Mouse (Mus musculus) heart, embryonic 13.5 days (tissue): ENCODE measurements around the gene Mlxipl. TPM values are rescaled to one million over a fixed set of nuclear protein-coding genes. Genes with fewer than 3 reads are reported as not detected.
A peak's percentile ranks its signal among the peaks of the same experiment; 100 is the strongest.
"Not testable (repeated sequence)": the region's sequence is repeated elsewhere in the genome, so short reads cannot be mapped to it uniquely, and the experiment has no call there.

Experiments
- ATAC-seq: fragments of 200-750 bp; cut with Nextera tagmentation; 2 replicates; pipeline ENCODE4 v1.8.0; 2017; ENCODE audit warnings: moderate TSS enrichment; ENCODE audit not compliant: insufficient number of reproducible peaks, low FRiP score, low TSS enrichment; ENCODE audit errors: extremely low read depth
- H3K27ac ChIP-seq: fragments of 300-500 bp; sonication (generic); replicated peaks from 2 replicates; pipeline ENCODE4 v1.5.1; 2015; ENCODE audit warnings: moderate library complexity, mild to moderate bottlenecking, inconsistent platforms
- H3K27me3 ChIP-seq: fragments of 300-500 bp; sonication (generic); replicated peaks from 2 replicates; pipeline ENCODE4 v1.6.1; 2015; ENCODE audit warnings: mild to moderate bottlenecking, inconsistent platforms
- H3K36me3 ChIP-seq: fragments of 300-500 bp; sonication (generic); 2 replicates; pipeline ENCODE4 v1.6.1; 2015; ENCODE audit warnings: mild to moderate bottlenecking, inconsistent platforms
- H3K4me1 ChIP-seq: fragments of 300-500 bp; sonication (generic); 2 replicates; pipeline ENCODE4 v1.6.1; 2015; ENCODE audit warnings: inconsistent platforms
- H3K4me2 ChIP-seq: fragments of 300-500 bp; sonication (generic); 2 replicates; pipeline ENCODE4 v1.6.1; 2015; ENCODE audit warnings: inconsistent platforms, mild to moderate bottlenecking, moderate library complexity
- H3K4me3 ChIP-seq: fragments of 300-500 bp; sonication (generic); 2 replicates; pipeline ENCODE4 v1.5.1; 2015; ENCODE audit warnings: moderate library complexity, mild to moderate bottlenecking, inconsistent platforms
- H3K9ac ChIP-seq: fragments of 300-500 bp; sonication (generic); 2 replicates; pipeline ENCODE4 v1.6.1; 2015; ENCODE audit warnings: inconsistent platforms, mild to moderate bottlenecking, moderate library complexity
- H3K9me3 ChIP-seq: fragments of 300-500 bp; sonication (generic); 2 replicates; pipeline ENCODE4 v1.6.1; 2016; ENCODE audit warnings: inconsistent platforms
- WGBS: fragments of 180-500 bp; shearing (Covaris S2); methylation state at CpG from one replicate; pipeline ENCODE4 v1.1.7; 2015; ENCODE audit warnings: mixed read lengths; 5-methylcytosine and 5-hydroxymethylcytosine counted together
- polyA plus RNA-seq: library from polyadenylated mRNA; unstranded; fragments of >200 nt; fragmentation: Nextera tagmentation; extraction: Ambion mirVana; gene quantifications from 2 replicates; pipeline ENCODE4 v1.2.1, GENCODE M21; 2015

The Mlxipl gene
- polyA plus RNA-seq, result 1.2 and 1.3 TPM in 2 replicates

- no peaks in the 10 kb centered on the region for H3K36me3 ChIP-seq
- H3K27me3 ChIP-seq, result peaks cover 96% of the 10 kb centered on the region
- peak within 1 kb of the TSS; percentile 55 for H3K4me2 ChIP-seq
- H3K9ac ChIP-seq, result peak within 1 kb of the TSS; percentile 47
- 3% methylated on average over 39 of the region's 39 CpGs for WGBS
- no peaks in the 10 kb centered on the region for H3K9me3 ChIP-seq
- no peak within 1 kb of the TSS for H3K27ac ChIP-seq
- no peaks in the 10 kb centered on the region for H3K4me1 ChIP-seq
- ATAC-seq, result no peak
- H3K4me3 ChIP-seq, result peak within 1 kb of the TSS; percentile 32
Observed at GRCm38 (mm10) chr5:135089653-135090052, at the start of gene Mlxipl. Gene Mlxipl (plus strand): TSS chr5:135089890.

GRCm38 (mm10) chr5:135040059-135040458 is 49.6 kb upstream of the Mlxipl start:
- Histone ChIP-seq H3K36me3 (peaks cover 65% of the 10 kb centered on the region), H3K4me3 (no peak overlapping the region), H3K9me3 (no peaks in the 10 kb centered on the region), H3K9ac (peak overlapping the region; percentile 41), H3K27me3 (no peaks in the 10 kb centered on the region), H3K27ac (peak overlapping the region; percentile 48), H3K4me2 (no peak overlapping the region), H3K4me1 (peaks cover 24% of the 10 kb centered on the region)
- ATAC-seq, result no peak
- WGBS, result 32% methylated on average over 6 of the region's 6 CpGs

DNA sequence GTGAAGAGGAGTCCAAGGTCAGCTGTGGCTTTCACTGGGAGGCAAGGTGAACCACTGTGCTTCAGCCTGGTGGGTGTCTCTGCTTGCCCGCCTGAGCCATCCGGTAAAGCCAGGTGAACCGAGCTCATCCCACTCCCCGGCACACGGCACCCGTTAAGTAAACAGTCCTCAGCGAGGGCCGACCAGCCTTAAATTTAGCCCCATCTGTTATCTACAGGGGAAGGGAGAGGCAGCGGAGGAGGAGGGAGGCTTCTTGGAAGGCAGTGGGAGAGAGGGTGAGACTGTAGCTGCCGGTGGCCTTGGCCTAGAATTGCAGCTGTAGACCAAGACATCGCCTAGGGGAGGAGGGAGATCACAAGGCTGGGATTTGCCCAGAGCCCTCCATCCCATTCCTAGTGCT is 48.9 kb upstream of the Mlxipl start:
- Histone ChIP-seq H3K36me3 (peaks cover 72% of the 10 kb centered on the region), H3K27me3 (no peaks in the 10 kb centered on the region), H3K4me2 (no peak overlapping the region), H3K4me1 (peaks cover 18% of the 10 kb centered on the region), H3K9me3 (no peaks in the 10 kb centered on the region), H3K27ac (peak overlapping the region; percentile 48; the same call in 1 of the 2 replicates), H3K4me3 (no peak overlapping the region), H3K9ac (peak overlapping the region; percentile 41)
- ATAC-seq, result no peak
- 43% methylated on average over 11 of the region's 11 CpGs for WGBS

- H3K4me1 ChIP-seq, result peaks cover 17% of the 10 kb centered on the region
- 49% methylated on average over 21 of the region's 21 CpGs for WGBS
- H3K27ac ChIP-seq, result no peak overlapping the region
- H3K9ac ChIP-seq, result no peak overlapping the region
- no peaks in the 10 kb centered on the region for H3K27me3 ChIP-seq
- H3K4me3 ChIP-seq, result no peak overlapping the region
- ATAC-seq, result no peak; the same call in 1 of the 2 replicates
- peaks cover 78% of the 10 kb centered on the region for H3K36me3 ChIP-seq
- H3K4me2 ChIP-seq, result peak overlapping the region; percentile 29; the same call in 1 of the 2 replicates
- H3K9me3 ChIP-seq, result no peaks in the 10 kb centered on the region
Observed at GRCm38 (mm10) chr5:135042105-135042788, 47.4 kb upstream of the Mlxipl start.

- Histone ChIP-seq H3K9me3 (no peaks in the 10 kb centered on the region), H3K36me3 (peaks cover 80% of the 10 kb centered on the region), H3K9ac (no peak overlapping the region), H3K4me2 (no peak overlapping the region), H3K27me3 (no peaks in the 10 kb centered on the region), H3K27ac (no peak overlapping the region), H3K4me1 (peaks cover 15% of the 10 kb centered on the region), H3K4me3 (no peak overlapping the region)
- WGBS, result 88% methylated on average over 3 of the region's 3 CpGs
- no peak for ATAC-seq
Observed at GRCm38 (mm10) chr5:135044575-135044974, 45.1 kb upstream of the Mlxipl start.

DNA sequence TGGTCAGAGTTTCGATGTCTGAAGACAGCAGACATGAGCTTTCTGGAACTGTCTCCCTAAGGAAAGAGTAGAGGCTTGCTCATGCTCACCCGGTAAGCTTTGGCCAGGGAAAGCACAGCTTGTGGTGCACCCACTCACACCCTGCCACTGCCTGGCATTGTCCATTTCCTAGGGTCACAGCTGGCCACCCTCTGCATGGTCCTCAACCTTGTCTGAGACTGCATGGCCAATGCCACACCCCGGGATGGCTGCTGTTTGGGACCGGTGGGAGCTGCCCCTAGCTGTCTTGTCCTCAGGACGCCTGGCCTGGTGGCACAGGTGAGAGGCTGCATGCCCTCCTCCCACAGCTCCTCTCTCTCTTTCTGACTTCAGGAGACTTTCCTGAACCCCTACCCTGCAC is 41.2 kb upstream of the Mlxipl start:
- Histone ChIP-seq H3K4me1 (no peaks in the 10 kb centered on the region), H3K27ac (no peak overlapping the region), H3K4me2 (no peak overlapping the region), H3K9ac (no peak overlapping the region), H3K36me3 (peaks cover 95% of the 10 kb centered on the region), H3K4me3 (no peak overlapping the region), H3K9me3 (no peaks in the 10 kb centered on the region), H3K27me3 (no peaks in the 10 kb centered on the region)
- no peak; the same call in 1 of the 2 replicates for ATAC-seq
- WGBS, result 90% methylated on average over 5 of the region's 5 CpGs

GRCm38 (mm10) chr5:135049268-135049667 is 40.4 kb upstream of the Mlxipl start:
- not testable (repeated sequence) for H3K4me3 ChIP-seq, H3K27ac ChIP-seq, H3K9ac ChIP-seq, ATAC-seq, H3K9me3 ChIP-seq, H3K4me1 ChIP-seq, H3K4me2 ChIP-seq, H3K27me3 ChIP-seq
- WGBS, result 80% methylated on average over 6 of the region's 6 CpGs
- peaks cover 97% of the 10 kb centered on the region for H3K36me3 ChIP-seq

- H3K36me3 ChIP-seq, result peaks cover 96% of the 10 kb centered on the region
- H3K9ac ChIP-seq, result no peak overlapping the region
Observed at GRCm38 (mm10) chr5:135053356-135053755, 36.3 kb upstream of the Mlxipl start.

GRCm38 (mm10) chr5:135063629-135064381 is 25.9 kb upstream of the Mlxipl start, which contains the start of gene Dnajc30:
Gene Dnajc30 (plus strand): TSS chr5:135064202.
- ATAC-seq, result peak; percentile 94
- Histone ChIP-seq H3K27ac (peak within 1 kb of the TSS; percentile 64), H3K4me3 (peak within 1 kb of the TSS; percentile 94), H3K36me3 (peaks cover 65% of the 10 kb centered on the region), H3K4me1 (peaks cover 24% of the 10 kb centered on the region), H3K27me3 (no peaks in the 10 kb centered on the region), H3K4me2 (peak within 1 kb of the TSS; percentile 96), H3K9ac (peak within 1 kb of the TSS; percentile 91), H3K9me3 (peaks cover 6% of the 10 kb centered on the region)
- WGBS, result under 1% methylated on average over 52 of the region's 52 CpGs

More at GRCm38 (mm10) chr5:135053356-135053755, 36.3 kb upstream of the Mlxipl start:
- Histone ChIP-seq H3K9me3 (no peaks in the 10 kb centered on the region), H3K27ac (no peak overlapping the region), H3K4me2 (no peak overlapping the region), H3K4me3 (no peak overlapping the region), H3K27me3 (no peaks in the 10 kb centered on the region), H3K4me1 (no peaks in the 10 kb centered on the region)
- ATAC-seq, result no peak
- 70% methylated on average over 12 of the region's 12 CpGs for WGBS

DNA sequence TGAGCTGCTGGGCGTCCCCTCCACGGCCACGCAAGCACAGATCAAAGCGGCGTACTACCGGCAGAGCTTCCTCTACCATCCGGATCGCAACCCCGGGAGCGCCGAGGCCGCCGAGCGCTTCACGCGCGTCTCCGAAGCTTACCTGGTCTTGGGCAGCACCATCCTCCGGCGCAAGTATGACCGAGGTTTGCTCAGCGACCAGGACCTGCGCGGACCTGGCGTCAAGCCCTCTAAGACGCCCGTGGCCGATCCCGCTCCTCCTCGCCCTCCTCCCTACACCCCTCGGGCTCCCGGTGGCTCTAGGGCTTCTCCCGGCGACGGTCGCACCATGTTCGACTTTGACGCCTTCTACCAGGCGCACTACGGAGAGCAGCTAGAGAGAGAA is 25.3 kb upstream of the Mlxipl start:
- H3K27me3 ChIP-seq, result no peaks in the 10 kb centered on the region
- H3K27ac ChIP-seq, result peak overlapping the region; percentile 64
- H3K9ac ChIP-seq, result peak overlapping the region; percentile 91
- ATAC-seq, result peak; percentile 62
- H3K36me3 ChIP-seq, result peaks cover 59% of the 10 kb centered on the region
- WGBS, result under 1% methylated on average over 40 of the region's 40 CpGs
- peak overlapping the region; percentile 94 for H3K4me3 ChIP-seq
- peaks cover 6% of the 10 kb centered on the region for H3K9me3 ChIP-seq
- peak overlapping the region; percentile 96 for H3K4me2 ChIP-seq
- H3K4me1 ChIP-seq, result peaks cover 24% of the 10 kb centered on the region

DNA sequence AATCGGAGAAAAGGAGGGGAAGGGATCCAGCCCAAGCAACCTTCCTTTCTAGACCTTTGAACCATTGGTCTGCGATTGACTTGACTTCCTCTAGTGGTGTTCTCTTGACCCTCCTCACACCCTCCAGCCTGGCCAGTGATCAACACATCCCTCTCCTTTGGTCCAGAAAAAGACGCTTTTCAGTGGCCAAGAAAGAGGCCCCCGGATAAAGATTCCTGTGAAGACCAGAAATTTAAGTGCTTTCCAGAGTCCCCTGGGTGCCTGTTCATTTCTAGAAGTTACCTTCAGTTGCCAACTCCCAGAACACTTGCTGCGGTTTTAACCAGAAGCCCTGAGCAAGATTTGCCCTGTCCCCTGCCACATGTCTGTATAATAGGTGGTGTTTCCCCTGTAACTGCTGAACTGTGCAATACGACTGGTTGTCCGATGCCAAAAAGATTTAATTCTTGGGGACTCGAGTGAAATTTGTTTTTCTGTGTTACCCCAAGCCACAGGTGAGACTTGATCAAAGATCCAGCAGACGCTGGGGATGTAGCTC is 24.7 kb upstream of the Mlxipl start, which contains the start of gene Bud23:
Gene Bud23 (minus strand): TSS at position 51 of the 538 bp plus-strand sequence.
- peak within 1 kb of the TSS; percentile 96 for H3K4me2 ChIP-seq
- H3K27ac ChIP-seq, result peak within 1 kb of the TSS; percentile 64
- peaks cover 24% of the 10 kb centered on the region for H3K4me1 ChIP-seq
- H3K27me3 ChIP-seq, ATAC-seq, H3K9me3 ChIP-seq: not testable (repeated sequence)
- WGBS, result 65% methylated on average over 9 of the region's 9 CpGs
- peak within 1 kb of the TSS; percentile 94 for H3K4me3 ChIP-seq
- H3K9ac ChIP-seq, result peak within 1 kb of the TSS; percentile 91
- H3K36me3 ChIP-seq, result peaks cover 53% of the 10 kb centered on the region
